Mouse (Mus musculus): Measurements from ENCODE around the gene Sgk2. TPM values are rescaled to one million over a fixed set of nuclear protein-coding genes. Genes with fewer than 3 reads are reported as not detected.
A peak's percentile ranks its signal among the peaks of the same experiment; 100 is the strongest.

Gene Sgk2
- total and polyA plus RNA-seq, 2 experiments from 2014 or later, result 0.11 to 0.16 TPM

GRCm38 (mm10) chr2:162986764-162987163, 366 bp upstream of the Sgk2 start:
- no peak for TF ChIP-seq CTCF (IDR thresholded peaks at IDR 0.05; ENCODE audit: low read depth)
- WGBS, result 84% methylated on average over 3 of the region's 3 CpGs
- ATAC-seq (no peak), DNase-seq (ENCODE audit: low spot score) (no peak)
- no peak overlapping the region for H3K9ac ChIP-seq (replicated peaks; ENCODE audit: low read length)
- H3K9me3 ChIP-seq (ENCODE audit: low read length), result no peaks in the 10 kb centered on the region
- no peak overlapping the region for H3K4me3 ChIP-seq (ENCODE audit: low read length)
- no peaks in the 10 kb centered on the region for H3K27me3 ChIP-seq (ENCODE audit: insufficient read depth, low read length)
- H3K36me3 ChIP-seq (ENCODE audit: insufficient read depth, low read length), result no peaks in the 10 kb centered on the region
- no peak overlapping the region for H3K4me2 ChIP-seq (ENCODE audit: low read depth, low read length)
- no peaks in the 10 kb centered on the region for H3K4me1 ChIP-seq (ENCODE audit: insufficient read depth, low read length)
- H3K27ac ChIP-seq, result no peak overlapping the region

DNA sequence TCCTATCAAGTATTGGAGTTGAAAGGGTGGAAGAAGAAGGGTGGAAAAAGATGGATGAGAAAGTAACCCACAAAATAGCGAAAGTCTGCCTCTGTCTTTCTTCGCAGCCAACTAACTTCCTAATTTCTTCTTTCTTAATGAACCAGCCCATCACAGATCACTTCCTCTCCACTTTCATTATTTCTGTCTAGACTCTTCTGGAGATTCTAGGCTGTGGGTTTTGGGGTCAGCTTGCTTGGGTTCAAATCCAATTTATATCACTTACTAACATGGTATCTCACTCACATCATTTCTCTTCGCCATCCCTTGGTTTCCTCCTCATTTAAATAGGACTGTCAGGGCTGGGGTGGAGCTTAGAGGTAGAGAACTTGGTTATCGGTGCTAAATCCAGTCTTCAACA, 1.1 kb downstream of the Sgk2 start:
- no peak for TF ChIP-seq CTCF (IDR thresholded peaks at IDR 0.05; ENCODE audit: low read depth)
- 87% methylated on average over 4 of the region's 4 CpGs for WGBS
- Histone ChIP-seq H3K4me3 (ENCODE audit: low read length) (no peak overlapping the region), H3K27ac (no peak overlapping the region), H3K36me3 (ENCODE audit: insufficient read depth, low read length) (no peaks in the 10 kb centered on the region), H3K27me3 (ENCODE audit: insufficient read depth, low read length) (no peaks in the 10 kb centered on the region), H3K4me2 (ENCODE audit: low read depth, low read length) (no peak overlapping the region), H3K4me1 (ENCODE audit: insufficient read depth, low read length) (no peaks in the 10 kb centered on the region), H3K9me3 (ENCODE audit: low read length) (no peaks in the 10 kb centered on the region), H3K9ac (replicated peaks; ENCODE audit: low read length) (no peak overlapping the region)
- no peak for ATAC-seq
- DNase-seq (ENCODE audit: low spot score), result no peak

- Histone ChIP-seq H3K4me1 (ENCODE audit: insufficient read depth, low read length) (no peaks in the 10 kb centered on the region), H3K36me3 (ENCODE audit: insufficient read depth, low read length) (no peaks in the 10 kb centered on the region), H3K4me3 (ENCODE audit: low read length) (no peak overlapping the region), H3K4me2 (ENCODE audit: low read depth, low read length) (no peak overlapping the region), H3K27ac (no peak overlapping the region), H3K27me3 (ENCODE audit: insufficient read depth, low read length) (no peaks in the 10 kb centered on the region), H3K9ac (replicated peaks; ENCODE audit: low read length) (no peak overlapping the region), H3K9me3 (ENCODE audit: low read length) (no peaks in the 10 kb centered on the region)
- DNase-seq (ENCODE audit: low spot score) (no peak), ATAC-seq (no peak)
- TF ChIP-seq CTCF (IDR thresholded peaks at IDR 0.05; ENCODE audit: low read depth), result 0 out of 2 replicates have a peak, but pooled peaks have one; percentile 3
- WGBS, result 39% methylated on average over 6 of the region's 6 CpGs
These were observed 4.4 kb downstream of the Sgk2 start for GRCm38 (mm10) chr2:162991394-162992083.

GRCm38 (mm10) chr2:162992084-162992437, 4.9 kb downstream of the Sgk2 start:
- H3K9ac ChIP-seq (replicated peaks; ENCODE audit: low read length), result no peak overlapping the region
- no peak for TF ChIP-seq CTCF (IDR thresholded peaks at IDR 0.05; ENCODE audit: low read depth)

DNA sequence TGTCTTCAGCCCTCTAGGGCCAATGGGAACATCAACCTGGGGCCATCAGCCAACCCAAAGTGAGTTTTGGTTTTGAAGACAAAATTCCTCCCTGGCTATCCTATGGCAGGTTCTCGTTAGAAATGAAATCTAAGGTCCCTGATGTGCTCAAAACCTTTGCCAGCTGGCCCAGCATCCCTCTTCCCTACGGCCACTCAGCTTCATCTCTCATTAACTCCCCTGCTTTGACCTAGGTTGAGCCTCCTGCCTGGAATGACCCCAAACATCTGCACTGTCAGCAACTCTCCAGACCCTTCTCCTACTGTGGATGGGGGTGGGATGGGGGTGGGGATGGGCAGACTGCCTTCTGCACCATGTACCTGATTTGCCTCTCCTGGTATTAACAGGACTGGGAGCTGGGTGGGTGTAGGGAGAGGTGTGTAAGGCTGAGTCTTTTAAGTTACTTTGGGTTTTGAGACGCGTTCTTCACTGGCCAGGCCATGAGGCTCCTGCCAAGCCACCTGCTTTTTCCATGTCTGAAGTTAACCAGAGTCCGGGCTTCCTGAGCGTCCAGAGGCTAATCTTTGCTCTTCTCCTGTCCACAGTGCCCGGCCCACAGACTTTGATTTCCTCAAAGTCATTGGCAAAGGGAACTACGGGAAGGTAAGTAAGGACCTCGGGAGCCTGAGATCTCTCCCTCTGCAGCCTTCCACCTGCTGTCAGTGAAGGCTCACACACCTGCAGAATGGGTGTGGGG, 6.9 kb downstream of the Sgk2 start:
- no peak for DNase-seq (ENCODE audit: low spot score)
- Histone ChIP-seq H3K27me3 (ENCODE audit: insufficient read depth, low read length) (no peaks in the 10 kb centered on the region), H3K4me2 (ENCODE audit: low read depth, low read length) (no peak overlapping the region), H3K9me3 (ENCODE audit: low read length) (no peaks in the 10 kb centered on the region), H3K27ac (no peak overlapping the region), H3K9ac (replicated peaks; ENCODE audit: low read length) (no peak overlapping the region), H3K4me1 (ENCODE audit: insufficient read depth, low read length) (0 out of 2 replicates have a peak, but pooled peaks cover 2% of the 10 kb centered on the region), H3K4me3 (ENCODE audit: low read length) (no peak overlapping the region), H3K36me3 (ENCODE audit: insufficient read depth, low read length) (no peaks in the 10 kb centered on the region)
- no peak for TF ChIP-seq CTCF (IDR thresholded peaks at IDR 0.05; ENCODE audit: low read depth)
- 78% methylated on average over 9 of the region's 9 CpGs for WGBS
- no peak for ATAC-seq

More at GRCm38 (mm10) chr2:162992084-162992437, 4.9 kb downstream of the Sgk2 start:
- H3K27ac ChIP-seq, result no peak overlapping the region
- no peaks in the 10 kb centered on the region for H3K27me3 ChIP-seq (ENCODE audit: insufficient read depth, low read length)
- no peak for ATAC-seq
- no peaks in the 10 kb centered on the region for H3K36me3 ChIP-seq (ENCODE audit: insufficient read depth, low read length)
- H3K4me1 ChIP-seq (ENCODE audit: insufficient read depth, low read length), result no peaks in the 10 kb centered on the region
- H3K4me2 ChIP-seq (ENCODE audit: low read depth, low read length), result no peak overlapping the region
- H3K9me3 ChIP-seq (ENCODE audit: low read length), result no peaks in the 10 kb centered on the region
- no peak overlapping the region for H3K4me3 ChIP-seq (ENCODE audit: low read length)
- no peak for DNase-seq (ENCODE audit: low spot score)

DNA sequence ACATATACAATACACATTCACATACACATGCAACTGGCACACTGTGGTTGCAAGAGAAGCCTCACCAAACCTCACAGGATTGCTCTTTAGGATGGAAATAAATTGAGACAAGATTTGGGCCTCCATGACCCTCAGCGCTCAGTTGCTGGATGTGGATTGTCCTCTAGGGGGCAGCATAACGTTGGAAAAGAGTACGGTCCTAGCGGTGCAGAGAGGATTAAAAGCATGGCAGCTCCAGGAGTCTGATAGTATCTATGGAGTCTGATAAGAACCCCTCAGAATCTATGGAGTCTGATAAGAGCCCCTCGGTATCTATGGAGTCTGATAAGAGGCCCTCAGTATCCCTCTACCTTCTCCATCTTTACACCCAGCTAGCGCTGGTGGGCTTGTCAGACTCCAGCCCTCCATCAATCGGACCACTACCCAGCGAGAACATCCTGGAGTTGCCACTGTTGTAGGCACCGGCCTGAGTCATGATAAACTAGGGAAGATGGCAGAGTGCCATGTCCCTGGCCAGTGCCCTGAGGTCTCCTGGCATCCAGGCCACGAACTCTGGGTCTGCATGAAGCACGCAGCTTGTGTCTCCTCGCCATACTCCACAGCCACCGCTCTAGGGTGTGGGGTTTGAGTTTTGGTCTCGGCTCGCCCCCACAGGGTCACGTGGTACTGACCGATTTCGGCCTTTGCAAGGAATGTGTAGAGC, 11.5 kb downstream of the Sgk2 start:
- peak; percentile 88 for TF ChIP-seq CTCF (IDR thresholded peaks at IDR 0.05; ENCODE audit: low read depth)
- Histone ChIP-seq H3K4me3 (ENCODE audit: low read length) (no peak overlapping the region), H3K36me3 (ENCODE audit: insufficient read depth, low read length) (no peaks in the 10 kb centered on the region), H3K4me2 (ENCODE audit: low read depth, low read length) (peak overlapping the region; percentile 35), H3K27me3 (ENCODE audit: insufficient read depth, low read length) (no peaks in the 10 kb centered on the region), H3K9ac (replicated peaks; ENCODE audit: low read length) (no peak overlapping the region), H3K4me1 (ENCODE audit: insufficient read depth, low read length) (0 out of 2 replicates have a peak, but pooled peaks cover 2% of the 10 kb centered on the region), H3K27ac (no peak overlapping the region), H3K9me3 (ENCODE audit: low read length) (no peaks in the 10 kb centered on the region)
- DNase-seq (ENCODE audit: low spot score) (peak; percentile 80), ATAC-seq (peak; percentile 56; the same call in 1 of the 2 replicates)
- WGBS, result 30% methylated on average over 18 of the region's 18 CpGs

Data from hindbrain, postnatal 0 days (tissue).